Mouse (Mus musculus) CH12F3 (cell line): Measurements from ENCODE around the gene Adra2c.

ENCODE experiments used
- in situ Hi-C: fragments of 300-500 bp; cut with MboI; formaldehyde crosslinking; loops from 2 replicates; pipeline ENCODE4 v1.14.3; 2020; ENCODE audit warnings: low sequenced_read_pairs

The Adra2c gene

GRCm38 (mm10) chr5:35306692-35307091 lies 28.6 kb downstream of the Adra2c start:
- in situ Hi-C loops, result no loop called here

DNA sequence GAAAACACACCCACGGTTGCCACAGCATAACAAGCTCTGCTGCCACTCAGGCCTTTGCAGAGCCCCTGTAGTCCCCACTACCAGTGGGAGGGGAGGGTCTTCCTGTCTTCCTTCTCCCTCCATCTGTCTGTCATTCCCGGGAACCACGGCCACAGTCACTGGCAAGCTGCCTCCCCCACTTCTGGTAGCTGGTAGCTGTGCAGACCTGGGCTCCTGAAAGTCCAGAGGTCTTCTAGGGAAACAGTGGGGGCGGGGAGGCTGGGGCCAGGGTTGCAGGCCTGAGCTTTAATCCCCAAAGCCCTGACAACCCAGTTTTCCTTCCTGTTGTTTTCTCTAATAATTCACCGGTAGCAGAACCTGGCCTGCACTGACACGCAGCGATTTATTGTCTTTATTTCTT lies 31.7 kb downstream of the Adra2c start:
- in situ Hi-C loops, result no loop called here

- in situ Hi-C loops, result no loop called here
Observed at GRCm38 (mm10) chr5:35311738-35312250, 33.7 kb downstream of the Adra2c start.

DNA sequence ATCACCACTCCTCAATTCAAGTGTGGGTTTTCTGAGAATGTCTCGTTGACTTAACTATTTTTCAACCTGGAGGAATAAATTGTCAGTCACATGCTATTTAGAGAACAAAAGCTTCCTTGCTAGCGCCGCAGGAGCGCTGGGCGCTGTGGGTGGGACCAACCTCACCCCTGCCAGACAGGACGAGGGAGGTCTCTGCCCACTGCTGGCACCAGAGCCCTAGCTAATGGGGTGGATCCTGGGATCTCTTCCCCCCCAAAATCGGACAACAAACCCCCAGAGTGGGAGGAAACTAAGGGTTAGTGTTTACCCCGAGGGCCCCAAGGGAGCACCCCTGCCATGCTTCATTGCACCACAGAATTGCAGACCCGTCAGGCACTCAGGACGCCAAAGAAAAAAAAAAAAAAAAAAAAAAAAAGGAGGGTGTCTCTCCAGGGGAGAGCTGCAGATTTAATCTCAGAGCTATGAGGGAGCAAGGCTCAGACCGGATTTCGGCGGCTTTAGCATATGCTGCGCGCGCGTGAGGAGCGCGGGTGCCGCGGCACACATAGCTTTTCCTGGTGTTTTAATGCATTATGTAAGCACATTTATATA lies 35.2 kb downstream of the Adra2c start:
- in situ Hi-C loops, result no loop called here

- in situ Hi-C loops, result no loop called here
Observed at GRCm38 (mm10) chr5:35313826-35314586, 35.9 kb downstream of the Adra2c start.

DNA sequence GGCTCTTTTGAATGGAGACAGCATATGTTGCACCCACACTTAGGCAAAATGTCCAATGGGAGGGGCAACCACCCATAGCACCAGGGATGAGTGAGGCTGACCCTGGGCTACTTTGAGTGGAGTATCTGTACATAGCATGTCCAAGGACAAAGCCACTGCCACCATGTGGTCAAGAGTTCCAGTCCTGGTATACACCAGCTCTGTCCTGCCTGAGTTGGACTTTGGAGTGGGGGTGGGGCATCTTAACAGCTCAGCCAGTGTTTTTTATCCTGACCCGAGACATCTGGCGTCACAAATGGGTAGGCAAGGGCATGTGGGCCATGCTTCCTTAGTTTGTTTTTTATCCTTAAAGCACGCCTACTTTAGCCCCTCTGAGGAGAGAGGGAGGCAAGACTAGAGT lies 36.5 kb downstream of the Adra2c start:
- in situ Hi-C loops, result no loop called here

GRCm38 (mm10) chr5:35315204-35315603 lies 37.1 kb downstream of the Adra2c start:
- in situ Hi-C loops, result no loop called here

DNA sequence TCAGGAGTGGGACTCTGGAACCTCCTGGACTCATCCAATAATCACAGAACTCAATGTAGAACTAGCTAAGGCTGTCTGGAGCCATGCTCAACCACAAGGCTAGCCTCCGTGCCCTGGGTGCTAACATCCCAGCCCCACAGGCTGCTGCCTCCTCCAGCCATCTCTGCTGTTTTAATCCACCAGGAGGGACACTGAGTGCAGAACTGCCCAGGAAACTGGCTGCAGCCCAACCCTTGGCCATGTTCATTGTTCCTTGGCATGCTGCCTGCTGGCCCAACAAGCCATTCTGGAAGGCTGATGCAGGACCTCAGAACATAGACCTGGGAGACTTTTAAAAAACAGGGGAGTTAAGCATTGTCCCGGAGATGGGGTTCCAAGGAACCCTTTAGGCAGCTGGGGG lies 42.5 kb downstream of the Adra2c start:
- in situ Hi-C loops, result no loop called here

DNA sequence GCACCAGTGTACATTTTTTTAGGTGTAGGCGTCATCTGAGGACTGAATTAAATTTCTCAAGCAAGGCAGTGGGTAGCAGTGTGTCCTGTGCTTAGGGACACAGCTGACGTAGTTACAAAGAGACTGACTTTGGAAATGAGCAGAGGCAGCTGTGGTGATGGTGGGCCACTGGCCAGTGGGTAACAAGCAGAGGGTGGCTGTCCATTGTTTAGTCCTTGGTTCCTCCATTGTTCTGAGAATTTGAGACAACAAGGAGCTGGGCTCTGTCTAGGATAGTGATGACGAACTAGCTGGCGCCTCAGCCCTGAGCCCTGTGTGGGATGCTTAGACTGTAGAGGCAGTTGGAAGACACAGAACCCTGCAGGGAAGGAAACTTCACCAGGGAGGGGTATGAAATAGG lies 52.7 kb downstream of the Adra2c start:
- in situ Hi-C loops, result no loop called here
